Mouse (Mus musculus): ENCODE measurements around the gene Tbc1d1.
"Not testable (repeated sequence)": the region's sequence is repeated elsewhere in the genome, so short reads cannot be mapped to it uniquely, and the experiment has no call there.

The Tbc1d1 gene

GRCm38 (mm10) chr5:64325741-64326355, 169.7 kb downstream of the Tbc1d1 start:
- DNase-seq = no peak

GRCm38 (mm10) chr5:64326427-64327181, 170.5 kb downstream of the Tbc1d1 start:
- peak; percentile 62 for DNase-seq

GRCm38 (mm10) chr5:64327212-64327902, 171.3 kb downstream of the Tbc1d1 start:
- no peak for DNase-seq

- DNase-seq = peak; percentile 73
Observed at GRCm38 (mm10) chr5:64336767-64337408, 180.8 kb downstream of the Tbc1d1 start.

- DNase-seq = not testable (repeated sequence)
Observed at GRCm38 (mm10) chr5:64338795-64339194, 182.7 kb downstream of the Tbc1d1 start.

GRCm38 (mm10) chr5:64340366-64340765, 184.3 kb downstream of the Tbc1d1 start:
- no peak for DNase-seq

- no peak for DNase-seq
Observed at GRCm38 (mm10) chr5:64341671-64342070, 185.6 kb downstream of the Tbc1d1 start.

- DNase-seq = no peak
Observed at GRCm38 (mm10) chr5:64342138-64342537, 186.0 kb downstream of the Tbc1d1 start.

GRCm38 (mm10) chr5:64343972-64344700, 188.0 kb downstream of the Tbc1d1 start:
- DNase-seq = peak; percentile 52

GRCm38 (mm10) chr5:64345181-64345735, 189.2 kb downstream of the Tbc1d1 start:
- peak; percentile 25 for DNase-seq

GRCm38 (mm10) chr5:64345761-64346160, 189.7 kb downstream of the Tbc1d1 start:
- no peak for DNase-seq

GRCm38 (mm10) chr5:64346343-64346885, 190.3 kb downstream of the Tbc1d1 start:
- no peak for DNase-seq

- DNase-seq = no peak
Observed at GRCm38 (mm10) chr5:64348166-64348565, 192.1 kb downstream of the Tbc1d1 start.

GRCm38 (mm10) chr5:64348780-64349179, 192.7 kb downstream of the Tbc1d1 start:
- no peak for DNase-seq

- no peak for DNase-seq
Observed at GRCm38 (mm10) chr5:64351968-64352367, 195.9 kb downstream of the Tbc1d1 start.

- no peak for DNase-seq
Observed at GRCm38 (mm10) chr5:64358639-64359584, 202.8 kb downstream of the Tbc1d1 start.

- DNase-seq = no peak
Observed at GRCm38 (mm10) chr5:64360147-64360875, 204.2 kb downstream of the Tbc1d1 start.

- DNase-seq = not testable (repeated sequence)
Observed at GRCm38 (mm10) chr5:64360876-64361268, 204.8 kb downstream of the Tbc1d1 start.

- DNase-seq = no peak
Observed at GRCm38 (mm10) chr5:64363859-64364406, 207.8 kb downstream of the Tbc1d1 start.
